ENCODE assay signal across 8 mouse cellular contexts in the genomic region with DNA sequence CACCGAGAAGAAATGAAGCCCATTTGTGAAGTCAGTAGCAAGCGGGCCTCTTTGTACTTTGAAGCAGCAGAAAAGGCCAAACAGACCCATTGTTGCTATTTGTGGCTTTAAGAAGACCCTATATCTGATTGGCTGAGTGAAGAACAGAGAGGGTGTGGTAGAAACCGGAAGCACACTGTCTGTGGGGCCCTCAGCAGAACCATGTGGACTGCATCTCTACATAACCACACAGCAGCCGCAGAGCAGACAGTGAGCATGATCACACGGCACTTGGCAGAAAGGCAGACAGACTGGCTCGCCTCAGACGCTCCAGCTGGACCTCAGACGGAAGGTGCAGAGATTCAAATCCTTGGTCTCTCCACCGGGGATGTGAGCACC. TPM values are rescaled to one million over a fixed set of nuclear protein-coding genes. Genes with fewer than 3 reads are reported as not detected.
DNase-seq lines count a peak whose midpoint lies in the region; ATAC-seq and TF ChIP-seq lines count a peak whose summit lies in the region.

No protein-coding gene starts in this region.

- TF ChIP-seq CTCF in intestine, postnatal 0 days (IDR thresholded peaks at IDR 0.05; ENCODE audit: low read depth), result no peak

- no peak overlapping the region for H3K4me2 ChIP-seq in intestine, embryonic 16.5 days (ENCODE audit: low read depth, low read length)
- H3K4me2 ChIP-seq in intestine, postnatal 0 days (replicated peaks; ENCODE audit: low read depth), result no peak overlapping the region

- H3K36me3 ChIP-seq in intestine, embryonic 16.5 days (ENCODE audit: control insufficient read depth, insufficient read depth, low read length), result no peaks in the 10 kb centered on the region
- H3K36me3 ChIP-seq in intestine, postnatal 0 days (ENCODE audit: control insufficient read depth, insufficient read depth), result no peaks in the 10 kb centered on the region

- no peaks in the 10 kb centered on the region for H3K27me3 ChIP-seq in intestine, embryonic 16.5 days (replicated peaks; ENCODE audit: control insufficient read depth, insufficient read depth, low read length)
- no peaks in the 10 kb centered on the region for H3K27me3 ChIP-seq in intestine, postnatal 0 days (replicated peaks; ENCODE audit: control insufficient read depth, insufficient read depth, low read length)

- no peak overlapping the region for H3K27ac ChIP-seq in intestine, embryonic 16.5 days (ENCODE audit: low read length)
- H3K27ac ChIP-seq in intestine, postnatal 0 days (ENCODE audit: low read depth, low read length), result no peak overlapping the region

- 70% methylated on average over 9 of the region's 9 CpGs for WGBS in intestine, embryonic 16.5 days
- WGBS in intestine, postnatal 0 days, result 58% methylated on average over 9 of the region's 9 CpGs

- H3K4me3 ChIP-seq in intestine, embryonic 16.5 days (ENCODE audit: low read length), result no peak overlapping the region
- H3K4me3 ChIP-seq in intestine, postnatal 0 days (ENCODE audit: low read depth, low read length), result no peak overlapping the region

- no peaks in the 10 kb centered on the region for H3K9me3 ChIP-seq in intestine, embryonic 16.5 days (ENCODE audit: control insufficient read depth, low read length)
- H3K9me3 ChIP-seq in intestine, postnatal 0 days (ENCODE audit: control insufficient read depth), result no peaks in the 10 kb centered on the region

- no peaks in the 10 kb centered on the region for H3K4me1 ChIP-seq in intestine, embryonic 16.5 days (ENCODE audit: control insufficient read depth, insufficient read depth, low read length)
- no peaks in the 10 kb centered on the region for H3K4me1 ChIP-seq in intestine, postnatal 0 days (replicated peaks; ENCODE audit: control insufficient read depth, insufficient read depth, low read length)

- H3K9ac ChIP-seq in intestine, embryonic 16.5 days (ENCODE audit: low read depth, low read length), result no peak overlapping the region
- no peak overlapping the region for H3K9ac ChIP-seq in intestine, postnatal 0 days (ENCODE audit: low read depth, low read length)

- ATAC-seq in intestine, embryonic 16.5 days, result peak; percentile 65
- ATAC-seq in intestine, postnatal 0 days, result no peak

- peak; percentile 68 for DNase-seq in CD4-positive helper T cell, adult 2 months (ENCODE audit: low read depth, low spot score)
- DNase-seq in ZHBTc4 (ENCODE audit: low read depth, low spot score), result peak; percentile 42
- peak; percentile 62 for DNase-seq in naive thymus-derived CD4-positive, alpha-beta T cell, adult 2 months (ENCODE audit: low read depth)
- no peak for DNase-seq in spleen, adult 18-20 months
- DNase-seq in layer of hippocampus, adult 11-12 months (ENCODE audit: low spot score), result no peak
- DNase-seq in heart, adult 8-10 months (ENCODE audit: low spot score), result no peak

RNA-seq across cellular contexts. Expression of a gene that starts 21.9 kb away (rescaled TPM):
- 0.12 and 0.13 TPM in 2 replicates for polyA plus RNA-seq in intestine, embryonic 16.5 days (2015; fragmentation: Nextera tagmentation; extraction: Ambion mirVana)
- polyA plus RNA-seq in intestine, postnatal 0 days (2015; fragmentation: Nextera tagmentation; extraction: Ambion mirVana), result 0.12 and 0.18 TPM in 2 replicates
- not detected for total RNA-seq in heart, adult 8-10 months (2022)

RNA-seq across cellular contexts. Expression of a gene that starts 33.2 kb away (rescaled TPM):
- polyA plus RNA-seq in intestine, embryonic 16.5 days (2015; fragmentation: Nextera tagmentation; extraction: Ambion mirVana), result 14.4 and 15.4 TPM in 2 replicates
- polyA plus RNA-seq in intestine, postnatal 0 days (2015; fragmentation: Nextera tagmentation; extraction: Ambion mirVana), result 15.9 and 19.2 TPM in 2 replicates
- 1 to 10 TPM; 2.7 to 3.6 (median 3.1) TPM for total RNA-seq in heart, adult 8-10 months (2022)

Comparison
In these comparisons a context has a peak if more than half of its experiments do, and no peak if none do; other contexts are left out.
1. DNase-seq: peak in CD4-positive helper T cell, adult 2 months (single experiment), ZHBTc4 (single experiment) and naive thymus-derived CD4-positive, alpha-beta T cell, adult 2 months (single experiment); none in spleen, adult 18-20 months (0 of 2), layer of hippocampus, adult 11-12 months (single experiment) and heart, adult 8-10 months (single experiment).